Mouse (Mus musculus) subcutaneous adipose tissue, adult 2 months (tissue): ENCODE results near the gene Fnd3c2. TPM values are rescaled to one million over a fixed set of nuclear protein-coding genes. Genes with fewer than 3 reads are reported as not detected.

Source experiments
- polyA plus RNA-seq: library from polyadenylated mRNA; depleted of rRNA; stranded (reverse); fragments of >200 nt; gene quantifications from 2 replicates; pipeline ENCODE4 v1.2.3, GENCODE M21; 2012; ENCODE audit warnings: low replicate concordance; rRNA removed

Gene Fnd3c2
- polyA plus RNA-seq: not detected in 2 replicates

GRCm38 (mm10) chrX:106255276-106255675 lies at the start of gene Fnd3c2:
TSS of gene Fnd3c2 (minus strand) at chrX:106255376.

GRCm38 (mm10) chrX:106221058-106221457 lies 34.1 kb downstream of the Fnd3c2 start, which contains the start of gene Taf9b:
TSS of gene Taf9b (minus strand) at chrX:106221158.

GRCm38 (mm10) chrX:106186713-106187649 lies 68.2 kb downstream of the Fnd3c2 start, which contains the start of gene Pgk1:
TSS of gene Pgk1 (plus strand) at chrX:106187100.

Other genes starting within 250 kb of the Fnd3c2 start
- gene Magt1, start 243.5 kb downstream of the Fnd3c2 start, polyA plus RNA-seq: 8.3 and 9.2 TPM in 2 replicates
- 253 and 405 TPM in 2 replicates for gene Cox7b, start 239.7 kb downstream of the Fnd3c2 start, polyA plus RNA-seq
- gene Atp7a, start 228.1 kb downstream of the Fnd3c2 start, polyA plus RNA-seq: 4.1 and 6.9 TPM in 2 replicates
- 1.1 and 2.1 TPM in 2 replicates for gene Tlr13, start 112.2 kb downstream of the Fnd3c2 start, polyA plus RNA-seq
- gene Pgk1, start 68.3 kb downstream of the Fnd3c2 start, polyA plus RNA-seq: 135 and 159 TPM in 2 replicates
- 7.4 and 8.2 TPM in 2 replicates for gene Taf9b, start 34.2 kb downstream of the Fnd3c2 start, polyA plus RNA-seq
- 0.04 TPM in 1 of 2 replicates, not detected in the other for gene Fndc3c1, start 230.0 kb upstream of the Fnd3c2 start, polyA plus RNA-seq